Mouse (Mus musculus) gastrocnemius, postnatal 10 days (tissue): ENCODE measurements around the gene Taok3. TPM values are rescaled to one million over a fixed set of nuclear protein-coding genes. Genes with fewer than 3 reads are reported as not detected.

ENCODE experiments used
- DNase-seq: peaks from one replicate; pipeline ENCODE4 v3.0.0; 2021; ENCODE audit warnings: mixed read lengths
- total RNA-seq, 2 experiments: library from RNA; stranded (reverse); gene quantifications; 2 replicates each; pipeline ENCODE4 v1.2.3; 2021

The Taok3 gene
- total RNA-seq, 2 experiments from 2014 or later = 6.1 to 11.1 TPM

DNA sequence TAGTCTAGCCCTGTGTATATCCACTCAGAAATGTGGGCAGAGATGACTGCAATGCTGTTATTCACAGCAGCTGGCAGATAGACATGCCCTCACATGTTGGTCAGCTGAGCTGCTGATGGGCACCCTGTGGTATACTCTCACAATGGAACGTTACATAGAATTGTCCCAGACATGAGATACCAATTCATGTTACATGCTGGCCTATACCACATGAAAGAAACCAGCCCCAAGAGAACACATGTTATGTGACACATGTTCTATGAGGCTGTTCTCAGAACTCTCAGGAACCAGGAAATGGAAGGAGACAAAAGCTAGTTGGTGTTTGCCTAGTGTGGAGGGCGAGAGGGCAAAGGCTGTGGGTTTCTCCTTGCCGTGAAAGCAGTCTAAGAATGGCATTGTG lies 62.5 kb downstream of the Taok3 start:
- no peak for DNase-seq

GRCm38 (mm10) chr5:117184832-117185231 lies 64.9 kb downstream of the Taok3 start:
- no peak for DNase-seq

DNA sequence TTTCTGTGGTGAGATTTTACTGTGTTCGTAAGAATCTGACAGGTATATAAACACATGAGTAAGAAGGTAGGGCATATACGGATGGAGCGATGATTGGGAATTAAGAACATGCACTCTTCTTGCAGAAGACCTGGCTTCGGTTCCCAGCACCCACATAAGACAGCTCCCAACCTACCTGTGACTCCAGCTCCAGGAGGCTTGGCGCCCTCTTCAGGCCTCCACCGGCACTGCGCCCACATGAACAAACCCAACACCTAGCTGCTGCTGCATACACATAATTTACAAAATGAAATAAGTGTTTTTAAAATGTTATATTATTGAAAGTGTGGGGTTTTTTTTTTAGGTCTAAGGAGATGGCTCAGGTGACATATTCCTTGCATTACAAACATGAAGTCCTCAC lies 65.7 kb downstream of the Taok3 start:
- DNase-seq = no peak

DNA sequence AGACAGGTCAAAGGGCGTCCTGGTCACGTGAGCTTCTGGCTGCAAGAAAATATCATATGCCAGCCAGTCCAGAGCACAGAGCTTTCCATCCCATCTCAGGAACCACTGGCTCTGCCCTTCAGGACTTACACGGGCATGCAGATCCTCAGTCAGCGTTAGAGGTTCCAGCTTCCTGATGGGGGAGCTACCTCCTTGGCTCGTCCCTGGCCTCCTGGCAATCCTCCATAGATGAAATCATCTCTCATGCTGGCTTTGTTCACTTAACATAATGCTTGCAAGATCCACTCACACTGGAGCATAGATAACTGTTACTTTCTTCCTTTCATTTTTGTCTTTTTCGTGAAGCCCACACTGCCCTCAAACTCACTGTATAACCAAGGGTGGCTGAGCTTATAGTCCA lies 72.1 kb downstream of the Taok3 start:
- no peak for DNase-seq

GRCm38 (mm10) chr5:117193748-117194147 lies 73.8 kb downstream of the Taok3 start:
- DNase-seq = no peak

DNA sequence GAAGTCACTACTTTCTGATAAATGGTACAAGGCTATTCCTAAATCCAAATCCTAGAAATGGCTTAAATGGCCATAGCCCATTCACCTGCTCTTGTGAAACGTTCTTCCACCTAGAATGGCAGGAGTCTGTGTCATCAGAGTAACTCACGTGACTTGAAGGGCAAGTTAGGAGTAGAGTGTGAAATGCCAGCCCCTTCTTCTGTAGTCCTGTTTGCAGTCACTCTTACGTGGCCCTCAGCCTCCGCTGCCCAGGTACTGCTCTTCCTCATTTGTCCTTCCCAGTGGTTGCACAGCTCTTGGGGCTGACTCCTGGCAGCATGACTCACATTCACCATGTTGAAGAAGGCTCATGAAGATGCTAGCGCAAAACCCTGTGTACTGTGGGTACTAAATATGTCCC lies 74.7 kb downstream of the Taok3 start:
- DNase-seq = no peak

DNA sequence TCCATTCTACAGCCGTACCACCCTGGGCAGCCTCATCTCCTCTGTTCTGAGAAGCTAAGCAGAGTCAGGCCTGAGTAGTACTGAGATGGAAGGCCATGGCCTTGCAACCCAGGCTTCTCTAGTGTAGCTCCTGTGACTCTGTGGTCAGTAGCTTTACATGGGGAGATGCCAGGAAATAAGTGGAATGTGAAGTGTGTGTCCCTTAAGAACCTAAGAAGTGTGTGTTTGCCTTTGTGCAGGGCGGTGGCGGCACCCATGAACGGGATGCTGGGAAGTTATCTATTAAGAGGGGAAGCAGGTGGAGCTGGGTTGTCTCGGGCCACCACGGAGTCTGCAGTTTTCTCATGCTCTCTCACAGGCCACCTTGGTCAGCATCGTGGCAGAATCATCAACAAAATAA lies 76.6 kb downstream of the Taok3 start:
- no peak for DNase-seq

DNA sequence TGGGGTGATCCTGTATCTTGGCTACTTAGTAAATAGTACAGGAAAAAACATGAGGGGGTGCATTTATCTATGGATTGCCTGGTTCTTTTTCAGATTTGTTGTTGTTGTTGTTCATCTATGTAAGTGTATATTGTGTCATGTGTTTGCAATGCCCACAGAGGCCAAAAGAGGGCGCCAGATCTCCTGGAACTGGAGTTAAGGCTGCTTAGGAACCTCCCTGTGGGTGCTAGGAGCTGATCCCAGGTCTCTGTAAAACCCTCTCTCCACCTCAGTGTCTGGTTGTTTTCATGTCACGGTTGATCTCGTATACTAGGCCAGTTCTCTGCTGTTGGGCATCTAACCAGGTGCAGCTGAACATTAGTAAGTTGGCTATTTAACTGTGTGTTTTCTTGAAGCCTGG lies 78.5 kb downstream of the Taok3 start:
- DNase-seq = no peak

DNA sequence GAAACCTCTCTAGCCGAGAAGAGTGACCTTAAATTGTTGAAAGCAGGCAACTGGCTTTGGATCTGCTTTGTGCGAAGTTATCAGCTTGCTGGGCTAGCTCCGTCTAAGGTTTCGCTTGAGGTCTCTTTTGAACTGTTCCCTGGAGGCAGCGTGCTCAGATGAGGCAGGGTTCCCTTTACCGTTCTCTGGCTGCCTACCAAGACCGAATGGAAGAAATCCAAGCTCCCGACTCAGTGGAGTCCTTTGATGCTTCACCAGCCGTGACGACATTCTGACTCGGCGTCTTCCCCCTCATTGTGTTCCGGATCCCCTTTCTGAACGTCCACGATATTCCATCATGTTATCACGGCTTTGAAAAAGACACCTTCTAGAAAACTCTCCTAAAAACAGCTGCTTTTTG lies 87.4 kb downstream of the Taok3 start:
- DNase-seq = no peak

GRCm38 (mm10) chr5:117214016-117214415 lies 94.1 kb downstream of the Taok3 start:
- DNase-seq = no peak

- DNase-seq = no peak
Measured at GRCm38 (mm10) chr5:117231059-117231458, 111.1 kb downstream of the Taok3 start.

DNA sequence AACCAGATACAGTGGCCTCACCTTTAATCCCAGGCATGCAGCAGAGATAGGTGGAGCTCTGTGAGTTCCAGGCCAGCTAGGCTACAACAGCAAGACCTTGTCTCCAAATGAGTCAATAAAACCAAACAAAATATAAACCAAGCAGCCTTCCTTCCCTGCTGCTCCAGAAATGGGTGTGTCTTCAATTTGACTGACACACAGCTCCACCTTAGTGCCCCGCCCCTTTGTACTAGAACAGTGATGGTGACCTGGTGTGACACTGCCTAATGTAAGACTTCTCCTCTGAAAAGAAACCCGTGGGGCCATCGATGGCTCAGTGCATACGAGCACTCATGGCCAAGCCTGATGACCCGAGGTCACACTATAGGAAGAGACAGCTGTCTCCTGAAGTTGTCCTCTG lies 116.6 kb downstream of the Taok3 start:
- DNase-seq = no peak

GRCm38 (mm10) chr5:117239106-117239505 lies 119.2 kb downstream of the Taok3 start:
- no peak for DNase-seq

- no peak for DNase-seq
Measured at GRCm38 (mm10) chr5:117240321-117240731, 120.4 kb downstream of the Taok3 start.

DNA sequence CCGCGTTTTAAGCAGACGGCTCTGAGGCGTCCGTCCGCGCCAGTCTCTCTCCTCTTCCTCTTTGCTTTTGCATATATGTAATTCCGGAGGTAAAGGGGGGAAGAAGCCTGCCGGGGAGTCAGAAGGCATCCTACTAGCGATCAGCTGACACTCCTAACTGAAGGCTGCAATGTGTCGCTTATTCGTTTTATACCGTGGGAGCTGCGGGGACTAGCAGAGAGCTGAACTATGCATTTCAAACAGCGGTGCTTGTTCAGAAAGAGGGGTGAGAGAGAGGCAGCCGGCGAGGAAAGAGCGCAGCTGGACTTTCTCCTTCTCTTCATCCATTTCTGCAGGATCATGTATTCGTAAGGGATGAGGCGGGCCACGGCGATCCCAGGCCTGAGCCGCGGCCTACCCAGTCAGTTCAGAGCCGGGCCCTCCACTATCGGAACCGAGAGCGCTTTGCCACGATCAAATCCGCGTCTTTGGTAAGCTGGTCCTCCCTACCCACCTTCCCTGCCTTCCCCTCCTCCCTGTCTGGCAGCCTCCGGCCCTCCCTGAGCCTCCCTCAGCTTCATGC lies 120.9 kb downstream of the Taok3 start:
- no peak for DNase-seq

GRCm38 (mm10) chr5:117241935-117242531 lies 122.1 kb downstream of the Taok3 start:
- no peak for DNase-seq

DNA sequence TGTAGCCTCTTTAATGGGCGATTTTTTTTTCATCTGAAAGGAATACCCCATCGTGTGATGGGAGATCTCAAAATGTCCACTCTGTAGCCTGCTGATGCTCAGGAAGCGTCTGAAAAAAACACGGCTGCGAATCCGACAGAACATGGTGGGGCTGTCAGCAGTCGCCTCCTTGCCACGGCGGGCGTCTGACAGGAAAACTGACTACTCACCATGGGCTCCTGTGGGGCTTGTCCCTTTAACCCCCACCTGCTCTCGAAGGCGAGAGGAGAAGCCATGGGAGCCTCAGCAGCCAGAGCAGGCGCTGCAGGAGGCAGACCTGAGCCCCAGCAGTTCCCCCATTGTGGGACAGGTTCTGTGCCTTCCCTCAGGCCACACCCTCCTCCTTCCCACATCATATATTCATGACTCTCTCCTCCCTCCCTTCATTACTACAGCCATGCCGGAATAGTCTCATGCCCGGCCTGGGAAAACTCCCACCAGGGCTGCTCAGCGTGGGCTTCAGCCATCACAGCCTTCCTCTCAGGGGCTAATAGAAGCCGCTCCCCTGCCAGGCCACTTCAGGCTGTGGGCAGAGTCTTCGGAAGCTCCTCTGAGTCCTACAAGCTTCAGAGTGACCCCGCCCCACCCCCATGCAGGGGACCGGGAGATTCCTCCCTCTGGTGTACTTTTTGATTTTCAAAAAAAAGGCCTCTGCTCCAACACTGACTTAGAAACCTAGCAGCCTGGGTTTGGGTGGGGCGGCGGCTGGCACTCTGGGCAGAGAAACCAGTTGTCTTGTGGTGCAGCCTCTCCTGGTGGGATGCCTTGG lies 122.9 kb downstream of the Taok3 start:
- no peak for DNase-seq

- no peak for DNase-seq
Measured at GRCm38 (mm10) chr5:117245170-117245569, 125.2 kb downstream of the Taok3 start.

DNA sequence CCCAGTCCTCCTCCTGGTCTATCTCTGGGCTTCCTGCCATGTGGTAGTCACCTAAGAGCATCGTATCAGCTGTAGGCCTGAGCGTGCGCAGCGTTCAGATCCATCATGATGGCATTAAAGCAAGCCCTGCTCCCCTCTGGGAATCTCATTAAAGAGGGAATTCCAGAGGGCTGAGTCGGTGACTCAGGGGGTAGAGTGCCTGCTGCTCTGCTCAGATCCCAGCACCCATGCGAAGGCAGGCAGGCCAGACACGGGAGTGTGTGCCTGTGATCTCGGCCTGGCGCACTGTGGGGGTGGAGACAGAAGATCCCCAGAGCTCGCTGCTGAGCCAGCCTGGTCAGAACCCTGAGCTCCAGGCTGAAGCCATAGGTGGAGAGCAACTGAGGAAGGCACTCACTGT lies 128.4 kb downstream of the Taok3 start:
- DNase-seq = no peak

GRCm38 (mm10) chr5:117250796-117251195 lies 130.9 kb downstream of the Taok3 start:
- DNase-seq = no peak

DNA sequence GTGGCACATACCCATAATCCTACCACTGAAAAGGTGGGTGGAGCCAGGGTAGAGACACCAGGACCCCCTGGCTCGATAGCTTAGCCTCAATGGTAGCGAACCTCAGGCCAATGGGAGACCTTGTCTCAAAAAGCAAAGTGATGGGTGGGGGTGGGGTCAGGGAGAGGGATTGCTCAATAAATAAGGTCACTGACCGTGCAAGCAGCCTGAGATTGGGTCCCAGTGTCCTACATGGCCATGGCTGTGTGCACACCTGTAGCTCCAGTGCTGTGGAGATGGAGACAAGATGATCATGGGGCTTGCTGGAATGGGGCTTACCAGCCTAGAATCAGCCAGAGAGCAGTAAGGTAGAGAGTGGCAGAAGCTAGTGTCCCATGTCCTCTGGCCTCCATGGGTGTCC lies 131.8 kb downstream of the Taok3 start:
- no peak for DNase-seq

- no peak for DNase-seq
Measured at GRCm38 (mm10) chr5:117258276-117258675, 138.3 kb downstream of the Taok3 start.

DNA sequence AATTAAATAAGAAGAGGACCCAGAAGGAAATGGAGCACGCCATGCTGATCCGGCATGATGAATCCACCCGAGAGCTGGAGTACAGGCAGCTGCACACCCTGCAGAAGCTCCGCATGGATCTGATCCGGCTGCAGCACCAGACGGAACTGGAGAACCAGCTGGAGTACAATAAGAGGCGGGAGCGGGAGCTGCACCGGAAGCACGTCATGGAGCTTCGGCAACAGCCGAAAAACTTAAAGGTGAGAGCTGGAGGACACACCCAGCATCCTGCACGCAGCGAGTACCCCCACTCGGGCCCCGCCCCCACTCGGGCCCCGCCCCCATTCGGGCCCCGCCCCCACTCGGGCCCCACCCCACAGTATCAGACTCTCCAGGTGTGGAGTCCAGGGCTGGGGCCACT lies 143.6 kb downstream of the Taok3 start:
- DNase-seq = no peak

DNA sequence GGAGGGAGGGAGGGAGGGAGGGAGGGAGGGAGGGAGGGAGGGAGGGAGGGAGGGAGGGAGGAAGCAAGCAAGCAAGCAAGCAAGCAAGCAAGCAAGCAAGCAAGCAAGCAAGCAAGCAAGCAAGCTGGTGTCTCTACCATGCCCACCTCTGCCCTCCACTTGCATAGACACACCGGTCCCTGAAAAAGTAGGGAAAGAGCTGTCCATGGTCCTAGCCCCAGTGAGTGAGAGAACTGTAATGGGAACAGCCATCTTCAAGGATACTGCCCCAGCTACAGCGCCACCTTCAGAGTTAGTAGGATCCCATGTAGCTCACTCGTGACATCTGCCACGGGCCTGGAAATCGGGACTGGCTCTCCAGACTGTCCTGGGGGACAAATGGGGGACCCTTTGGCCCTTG lies 144.8 kb downstream of the Taok3 start:
- DNase-seq = no peak
